Mouse (Mus musculus) heart, embryonic 16.5 days (tissue): Measurements from ENCODE around the gene Slc24a3. TPM values are rescaled to one million over a fixed set of nuclear protein-coding genes. Genes with fewer than 3 reads are reported as not detected.
A peak's percentile ranks its signal among the peaks of the same experiment; 100 is the strongest.

Source experiments
- ATAC-seq: fragments of 200-750 bp; cut with Nextera tagmentation; replicated peaks from 2 replicates; pipeline ENCODE4 v1.8.0; 2017; ENCODE audit warnings: moderate number of reproducible peaks; ENCODE audit not compliant: insufficient read depth, low FRiP score; ENCODE audit errors: extremely low read depth
- H3K27ac ChIP-seq: fragments of 300-500 bp; sonication (generic); 2 replicates; pipeline ENCODE4 v1.5.1; 2014; ENCODE audit warnings: mild to moderate bottlenecking, low read length, control low read depth, moderate library complexity
- H3K27me3 ChIP-seq: fragments of 300-500 bp; sonication (generic); 2 replicates; pipeline ENCODE4 v1.6.1; 2014; ENCODE audit warnings: low read length, mixed read lengths; ENCODE audit not compliant: control insufficient read depth, insufficient read depth
- H3K36me3 ChIP-seq: fragments of 300-500 bp; sonication (generic); 2 replicates; pipeline ENCODE4 v1.6.1; 2014; ENCODE audit not compliant: control insufficient read depth, insufficient read depth
- H3K4me1 ChIP-seq: fragments of 300-500 bp; sonication (generic); 2 replicates; pipeline ENCODE4 v1.6.1; 2014; ENCODE audit warnings: low read length, mixed read lengths; ENCODE audit not compliant: control insufficient read depth, insufficient read depth
- H3K4me2 ChIP-seq: fragments of 300-500 bp; sonication (generic); 2 replicates; pipeline ENCODE4 v1.6.1; 2014; ENCODE audit warnings: low read depth, mild to moderate bottlenecking, control low read depth, low read length
- H3K4me3 ChIP-seq: fragments of 300-500 bp; sonication (generic); 2 replicates; pipeline ENCODE4 v1.5.1; 2014; ENCODE audit warnings: mild to moderate bottlenecking, control low read depth, low read length
- H3K9ac ChIP-seq: fragments of 300-500 bp; sonication (generic); 2 replicates; pipeline ENCODE4 v1.6.1; 2014; ENCODE audit warnings: low read length, control low read depth
- H3K9me3 ChIP-seq: fragments of 300-500 bp; sonication (generic); replicated peaks from 2 replicates; pipeline ENCODE4 v1.6.1; 2016; ENCODE audit warnings: low read length; ENCODE audit not compliant: control insufficient read depth
- WGBS: fragments of 180-500 bp; shearing (Covaris S2); extraction: QIAGEN DNeasy Blood & Tissue Kit; methylation state at CpG from one replicate; pipeline ENCODE4 v1.1.7; 2014; 5-methylcytosine and 5-hydroxymethylcytosine counted together
- polyA plus RNA-seq: library from polyadenylated mRNA; unstranded; fragments of >200 nt; fragmentation: Nextera tagmentation; extraction: Ambion mirVana; gene quantifications from 2 replicates; pipeline ENCODE4 v1.2.1, GENCODE M21; 2015

The Slc24a3 gene
- polyA plus RNA-seq, 1 experiment from 2014 or later, result 0.83 TPM

GRCm38 (mm10) chr2:145610796-145611705 is 443.5 kb downstream of the Slc24a3 start:
- Histone ChIP-seq H3K36me3 (no peaks in the 10 kb centered on the region), H3K4me3 (no peak overlapping the region), H3K9me3 (no peaks in the 10 kb centered on the region), H3K9ac (no peak overlapping the region), H3K4me1 (0 out of 2 replicates have a peak, but pooled peaks cover 2% of the 10 kb centered on the region), H3K4me2 (no peak overlapping the region), H3K27ac (no peak overlapping the region), H3K27me3 (no peaks in the 10 kb centered on the region)
- no peak for ATAC-seq
- WGBS, result 41% methylated on average over 15 of the region's 15 CpGs

DNA sequence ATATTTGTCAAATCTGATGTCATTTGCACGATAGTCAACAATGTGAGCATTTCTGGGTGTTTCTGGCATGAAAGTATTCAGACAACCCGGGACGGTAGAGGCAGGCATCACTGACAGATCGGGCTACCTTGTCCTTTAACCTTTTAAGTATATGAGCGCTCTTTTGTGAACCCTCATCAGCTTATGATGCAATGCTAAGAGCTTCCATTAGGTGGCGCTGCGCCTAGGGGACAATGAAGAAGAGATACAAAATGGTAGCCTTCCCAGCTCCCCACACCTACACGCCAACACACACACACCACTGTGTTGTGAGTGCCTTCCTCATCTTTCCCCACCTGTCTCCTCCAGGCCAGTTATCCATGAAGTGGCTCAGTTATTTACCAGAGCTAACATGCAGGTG is 445.4 kb downstream of the Slc24a3 start:
- WGBS, result 63% methylated on average over 8 of the region's 8 CpGs
- H3K27me3 ChIP-seq, result no peaks in the 10 kb centered on the region
- no peak overlapping the region for H3K4me2 ChIP-seq

DNA sequence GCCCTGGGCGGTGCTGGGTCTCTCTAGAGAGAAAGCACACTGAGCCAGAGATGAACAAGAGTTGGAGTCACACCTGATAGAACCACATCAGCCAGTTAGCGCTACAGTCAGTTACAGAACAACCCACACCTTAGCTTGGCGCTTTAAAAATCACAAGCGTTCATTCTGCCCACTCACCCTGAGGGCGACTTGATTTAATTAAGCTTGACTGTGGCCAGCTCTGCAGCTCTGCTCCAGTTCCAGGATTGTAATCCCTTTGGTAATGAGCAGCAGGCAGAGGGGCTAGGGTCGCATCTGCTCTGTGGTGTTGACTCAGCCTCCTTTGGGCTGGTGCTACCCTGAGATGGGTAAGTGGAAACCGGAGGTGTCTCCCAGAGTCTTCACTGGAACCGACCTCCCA is 446.2 kb downstream of the Slc24a3 start:
- no peak overlapping the region for H3K4me2 ChIP-seq
- no peaks in the 10 kb centered on the region for H3K36me3 ChIP-seq
- H3K4me3 ChIP-seq, result no peak overlapping the region
- no peak overlapping the region for H3K9ac ChIP-seq
- H3K27ac ChIP-seq, result no peak overlapping the region
- H3K9me3 ChIP-seq, result no peaks in the 10 kb centered on the region
- 86% methylated on average over 8 of the region's 8 CpGs for WGBS
- H3K4me1 ChIP-seq, result 0 out of 2 replicates have a peak, but pooled peaks cover 2% of the 10 kb centered on the region
- no peaks in the 10 kb centered on the region for H3K27me3 ChIP-seq
- no peak for ATAC-seq

More for the DNA sequence above, 445.4 kb downstream of the Slc24a3 start:
- Histone ChIP-seq H3K27ac (no peak overlapping the region), H3K9ac (no peak overlapping the region), H3K36me3 (no peaks in the 10 kb centered on the region), H3K4me3 (no peak overlapping the region), H3K4me1 (0 out of 2 replicates have a peak, but pooled peaks cover 2% of the 10 kb centered on the region), H3K9me3 (no peaks in the 10 kb centered on the region)
- no peak for ATAC-seq

- H3K27me3 ChIP-seq, result no peaks in the 10 kb centered on the region
- H3K9me3 ChIP-seq, result no peaks in the 10 kb centered on the region
- H3K9ac ChIP-seq, result no peak overlapping the region
- WGBS, result 67% methylated on average over 4 of the region's 4 CpGs
- no peak overlapping the region for H3K27ac ChIP-seq
- peaks cover 12% of the 10 kb centered on the region for H3K4me1 ChIP-seq
- no peak overlapping the region for H3K4me2 ChIP-seq
- H3K4me3 ChIP-seq, result no peak overlapping the region
- no peaks in the 10 kb centered on the region for H3K36me3 ChIP-seq
- ATAC-seq, result no peak
Measured at GRCm38 (mm10) chr2:145619688-145620087, 452.1 kb downstream of the Slc24a3 start.

GRCm38 (mm10) chr2:145620709-145621108 is 453.2 kb downstream of the Slc24a3 start:
- H3K27me3 ChIP-seq, result no peaks in the 10 kb centered on the region
- H3K4me2 ChIP-seq, result no peak overlapping the region
- no peaks in the 10 kb centered on the region for H3K9me3 ChIP-seq
- H3K4me1 ChIP-seq, result peaks cover 12% of the 10 kb centered on the region
- H3K4me3 ChIP-seq, result no peak overlapping the region
- H3K27ac ChIP-seq, result no peak overlapping the region
- ATAC-seq, result no peak
- H3K36me3 ChIP-seq, result no peaks in the 10 kb centered on the region
- no peak overlapping the region for H3K9ac ChIP-seq

DNA sequence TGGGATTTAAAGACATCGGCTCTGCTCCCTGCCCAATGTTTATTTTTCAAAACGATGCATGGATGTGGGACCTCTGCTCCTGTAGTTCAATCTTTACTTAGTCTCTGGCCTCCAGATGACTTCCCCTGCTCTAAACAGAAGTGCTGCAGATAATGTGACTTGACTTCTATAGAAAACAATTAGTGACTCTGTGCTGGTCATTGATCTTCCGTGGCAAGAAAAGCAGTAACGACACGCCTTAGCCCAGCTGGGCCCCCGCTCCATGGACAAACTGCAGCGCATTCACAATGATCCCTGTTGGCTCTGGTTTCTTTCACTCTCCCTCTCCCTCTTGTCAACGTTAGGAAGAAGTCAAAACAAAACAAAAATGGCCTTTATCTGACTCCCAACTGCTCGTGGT is 453.6 kb downstream of the Slc24a3 start:
- Histone ChIP-seq H3K27ac (no peak overlapping the region), H3K4me3 (no peak overlapping the region), H3K4me2 (no peak overlapping the region), H3K36me3 (no peaks in the 10 kb centered on the region), H3K4me1 (peaks cover 12% of the 10 kb centered on the region), H3K27me3 (no peaks in the 10 kb centered on the region), H3K9me3 (no peaks in the 10 kb centered on the region), H3K9ac (no peak overlapping the region)
- 13% methylated on average over 9 of the region's 9 CpGs for WGBS
- no peak for ATAC-seq

DNA sequence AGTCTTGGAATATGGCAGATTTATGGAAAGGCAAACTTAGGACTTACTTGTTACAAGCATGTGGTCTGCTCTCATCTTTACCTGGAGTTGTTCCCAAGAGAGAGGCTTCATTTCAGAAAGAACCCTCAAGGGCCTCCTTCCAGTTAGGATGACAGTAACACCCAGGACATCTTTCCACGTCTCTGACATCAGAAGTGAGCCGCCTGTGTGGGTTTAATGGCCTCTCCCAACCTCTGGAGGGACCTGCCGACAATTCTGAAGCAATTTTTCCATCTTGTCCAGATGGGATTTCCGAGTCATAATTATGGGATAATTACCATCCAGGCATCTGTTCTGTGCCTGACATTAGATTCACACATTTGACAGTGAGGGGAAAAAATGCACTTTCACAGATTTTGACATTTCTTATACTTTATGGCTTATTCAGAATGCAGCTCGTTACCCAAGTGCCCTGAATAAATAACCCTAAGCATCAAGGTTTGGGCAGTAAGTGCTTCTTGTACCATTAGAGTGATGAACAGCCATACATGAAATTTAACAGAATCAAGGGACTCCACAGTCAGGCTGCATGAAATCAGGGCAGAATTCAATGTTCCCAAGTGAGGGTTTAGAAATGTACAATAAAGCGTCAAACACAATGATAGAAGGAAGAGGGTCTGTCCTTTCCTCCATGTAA is 463.7 kb downstream of the Slc24a3 start:
- no peak overlapping the region for H3K4me2 ChIP-seq
- no peak overlapping the region for H3K27ac ChIP-seq
- H3K27me3 ChIP-seq, result no peaks in the 10 kb centered on the region
- no peaks in the 10 kb centered on the region for H3K4me1 ChIP-seq
- H3K9ac ChIP-seq, result no peak overlapping the region
- WGBS, result 79% methylated on average over 6 of the region's 6 CpGs
- H3K36me3 ChIP-seq, result no peaks in the 10 kb centered on the region
- no peak for ATAC-seq
- no peak overlapping the region for H3K4me3 ChIP-seq
- no peaks in the 10 kb centered on the region for H3K9me3 ChIP-seq

DNA sequence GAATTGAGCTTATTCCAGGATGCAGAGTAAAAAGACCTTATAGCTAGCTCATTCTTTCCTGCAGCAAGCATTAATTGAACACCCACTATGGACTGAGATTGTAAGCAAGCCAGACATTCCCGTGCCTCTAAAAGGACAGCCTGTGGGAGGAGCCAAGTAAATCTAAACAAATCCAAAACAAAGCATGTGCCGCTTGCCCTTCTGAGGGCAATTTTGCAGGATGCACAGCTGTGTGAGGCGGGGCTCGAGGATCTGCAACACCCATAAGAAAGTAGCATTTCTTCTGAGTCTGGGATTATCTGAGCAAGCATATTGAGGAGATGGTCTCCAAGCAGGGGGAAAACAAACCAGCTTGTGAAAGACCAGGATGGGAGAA is 464.2 kb downstream of the Slc24a3 start:
- no peak overlapping the region for H3K27ac ChIP-seq
- no peak for ATAC-seq

DNA sequence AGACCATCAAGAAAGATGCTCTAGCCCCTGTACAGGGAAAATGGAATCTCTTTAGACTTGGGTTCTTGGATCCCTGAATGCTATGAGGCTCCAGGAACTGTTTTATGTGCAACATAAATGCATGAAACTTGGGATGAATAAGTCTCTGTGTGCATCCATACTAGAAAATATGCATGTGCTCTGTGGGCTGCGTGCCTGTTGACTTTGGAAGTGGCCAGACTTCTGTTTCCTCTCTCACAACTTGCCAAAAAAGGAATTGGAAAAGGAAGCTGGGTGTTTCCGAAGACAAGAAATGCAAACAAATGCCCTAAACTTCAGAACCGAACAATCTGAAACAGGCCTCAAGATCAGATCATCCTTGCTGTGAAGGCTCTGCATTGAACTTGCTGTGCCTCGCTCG is 466.3 kb downstream of the Slc24a3 start:
- Histone ChIP-seq H3K27me3 (no peaks in the 10 kb centered on the region), H3K9me3 (no peaks in the 10 kb centered on the region), H3K9ac (no peak overlapping the region), H3K4me2 (no peak overlapping the region), H3K36me3 (no peaks in the 10 kb centered on the region), H3K4me3 (no peak overlapping the region), H3K4me1 (no peaks in the 10 kb centered on the region), H3K27ac (peak overlapping the region; percentile 3; the same call in 1 of the 2 replicates)
- 0 out of 2 replicates have a peak, but pooled peaks have one; percentile 28 for ATAC-seq
- WGBS, result 58% methylated on average over 5 of the region's 5 CpGs

More for the DNA sequence above, 464.2 kb downstream of the Slc24a3 start:
- H3K9ac ChIP-seq, result no peak overlapping the region
- H3K36me3 ChIP-seq, result no peaks in the 10 kb centered on the region
- no peak overlapping the region for H3K4me2 ChIP-seq
- no peaks in the 10 kb centered on the region for H3K4me1 ChIP-seq
- no peak overlapping the region for H3K4me3 ChIP-seq
- no peaks in the 10 kb centered on the region for H3K9me3 ChIP-seq
- no peaks in the 10 kb centered on the region for H3K27me3 ChIP-seq
- WGBS, result 55% methylated on average over 4 of the region's 4 CpGs
